Mouse (Mus musculus) spleen, adult 2 months (tissue): ENCODE measurements around the gene L3mbtl4.

Source experiments
- CTCF ChIP-seq: fragments of 200-500 bp; IDR thresholded peaks from 2 replicates; pipeline ENCODE4 v1.5.1; 2011; ENCODE audit warnings: mild to moderate bottlenecking, inconsistent platforms; ENCODE audit not compliant: insufficient read depth, insufficient read length, insufficient replicate concordance; ENCODE audit errors: extremely low read depth
- POLR2A ChIP-seq: fragments of 200-500 bp; IDR thresholded peaks from 2 replicates; pipeline ENCODE4 v1.6.1; 2011; ENCODE audit warnings: low read depth, low read length, inconsistent platforms

- no peak for TF ChIP-seq POLR2A
- TF ChIP-seq CTCF: no peak
Measured at GRCm38 (mm10) chr17:68764329-68764880, 490.8 kb downstream of the L3mbtl4 start.
